In genomic region chr3:88424605-88425329, GRCm38 (mm10) we compare ENCODE assay signal across 8 mouse cellular contexts. TPM values are rescaled to one million over a fixed set of nuclear protein-coding genes. Genes with fewer than 3 reads are reported as not detected.
DNase-seq lines count a peak whose midpoint lies in the region; ATAC-seq lines count a peak whose summit lies in the region.

Slc25a44 (minus strand) TSS chr3:88425139.

- no peaks in the 10 kb centered on the region for H3K27me3 ChIP-seq in forebrain, embryonic 14.5 days (replicated peaks; ENCODE audit: control insufficient read depth, insufficient read depth, low read length)
- H3K27me3 ChIP-seq in neural tube, embryonic 15.5 days (replicated peaks) = no peaks in the 10 kb centered on the region

- 1% methylated on average over 35 of the region's 35 CpGs for WGBS in forebrain, embryonic 14.5 days
- under 1% methylated on average over 35 of the region's 35 CpGs for WGBS in neural tube, embryonic 15.5 days

- peaks cover 10% of the 10 kb centered on the region for H3K4me1 ChIP-seq in forebrain, embryonic 14.5 days (ENCODE audit: control insufficient read depth, insufficient read depth, low read length)
- H3K4me1 ChIP-seq in neural tube, embryonic 15.5 days = peaks cover 44% of the 10 kb centered on the region

- ATAC-seq in forebrain, embryonic 14.5 days = peak; percentile 98
- ATAC-seq in neural tube, embryonic 15.5 days (ENCODE audit: low FRiP score) = peak; percentile 97

- H3K36me3 ChIP-seq in forebrain, embryonic 14.5 days (ENCODE audit: control insufficient read depth, insufficient read depth, low read length) = peaks cover 17% of the 10 kb centered on the region
- peaks cover 17% of the 10 kb centered on the region for H3K36me3 ChIP-seq in neural tube, embryonic 15.5 days

- DNase-seq in ES-CJ7 (ENCODE audit: low read depth, low spot score) = peak; percentile 99
- DNase-seq in cerebellum, adult 11 months = peak; percentile 93
- DNase-seq in forebrain, embryonic 14.5 days (ENCODE audit: low spot score) = peak; percentile 99
- DNase-seq in heart, postnatal 14 days = peak; percentile 88 to 96
- peak; percentile 96 for DNase-seq in layer of hippocampus, adult 11-12 months (ENCODE audit: low spot score)
- DNase-seq in lung, adult 18-20 months = peak; percentile 98
- DNase-seq in testis, postnatal 14 days (ENCODE audit: low spot score) = peak; percentile 92

- peak within 1 kb of the TSS; percentile 73 for H3K9ac ChIP-seq in forebrain, embryonic 14.5 days (ENCODE audit: low read length)
- H3K9ac ChIP-seq in neural tube, embryonic 15.5 days (replicated peaks) = peak within 1 kb of the TSS; percentile 81

- H3K4me3 ChIP-seq in forebrain, embryonic 14.5 days (ENCODE audit: low read depth, low read length) = peak within 1 kb of the TSS; percentile 63
- H3K4me3 ChIP-seq in neural tube, embryonic 15.5 days (replicated peaks) = peak within 1 kb of the TSS; percentile 86

- intact Hi-C loops in heart, postnatal 14 days (cut with DNase I) = no loop called here

- H3K27ac ChIP-seq in forebrain, embryonic 14.5 days (ENCODE audit: low read depth, low read length) = no peak within 1 kb of the TSS
- peak within 1 kb of the TSS; percentile 86 for H3K27ac ChIP-seq in neural tube, embryonic 15.5 days (replicated peaks)

- H3K9me3 ChIP-seq in forebrain, embryonic 14.5 days (replicated peaks; ENCODE audit: control insufficient read depth, low read length) = no peaks in the 10 kb centered on the region
- H3K9me3 ChIP-seq in neural tube, embryonic 15.5 days (replicated peaks) = no peaks in the 10 kb centered on the region

- H3K4me2 ChIP-seq in forebrain, embryonic 14.5 days (ENCODE audit: low read length) = peak within 1 kb of the TSS; percentile 91
- H3K4me2 ChIP-seq in neural tube, embryonic 15.5 days = peak within 1 kb of the TSS; percentile 82

RNA-seq across cellular contexts. Expression of gene Slc25a44, which starts in this region (rescaled TPM):
- polyA plus RNA-seq in forebrain, embryonic 14.5 days (2014; fragmentation: Nextera tagmentation; extraction: Ambion mirVana) = 30.8 and 36.1 TPM in 2 replicates
- total RNA-seq in heart, postnatal 14 days (2021) = 10 to 100 TPM; 13.1 to 14.2 TPM
- polyA plus RNA-seq in neural tube, embryonic 15.5 days (2015; fragmentation: Nextera tagmentation; extraction: Ambion mirVana) = 33.6 and 36.4 TPM in 2 replicates
